Mouse (Mus musculus): ENCODE measurements around the gene Kank4. TPM values are rescaled to one million over a fixed set of nuclear protein-coding genes. Genes with fewer than 3 reads are reported as not detected.
A peak's percentile ranks its signal among the peaks of the same experiment; 100 is the strongest.

Kank4 gene
- polyA plus RNA-seq, 1 experiment from 2014 or later: 0.82 TPM

DNA sequence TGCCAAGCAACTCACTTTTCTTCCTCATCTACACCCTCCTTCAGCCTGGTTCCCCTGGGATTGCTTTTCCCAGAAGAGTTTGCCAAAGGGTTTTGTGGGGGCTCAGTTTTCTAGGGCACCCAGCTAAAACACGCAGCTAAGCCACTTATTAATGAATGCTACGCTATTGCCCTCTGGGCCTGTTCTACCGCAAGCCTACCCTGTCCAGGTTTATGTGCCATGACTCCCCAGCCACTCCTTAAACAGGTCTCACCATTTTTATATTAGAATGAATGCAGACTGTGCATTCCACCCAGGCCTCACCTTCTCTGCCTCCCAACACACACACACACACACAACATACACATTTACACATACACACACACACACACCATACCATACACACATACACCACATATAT is 5.7 kb upstream of the Kank4 start:
- Histone ChIP-seq H3K27me3 (peaks cover 29% of the 10 kb centered on the region), H3K9me3 (no peaks in the 10 kb centered on the region)

DNA sequence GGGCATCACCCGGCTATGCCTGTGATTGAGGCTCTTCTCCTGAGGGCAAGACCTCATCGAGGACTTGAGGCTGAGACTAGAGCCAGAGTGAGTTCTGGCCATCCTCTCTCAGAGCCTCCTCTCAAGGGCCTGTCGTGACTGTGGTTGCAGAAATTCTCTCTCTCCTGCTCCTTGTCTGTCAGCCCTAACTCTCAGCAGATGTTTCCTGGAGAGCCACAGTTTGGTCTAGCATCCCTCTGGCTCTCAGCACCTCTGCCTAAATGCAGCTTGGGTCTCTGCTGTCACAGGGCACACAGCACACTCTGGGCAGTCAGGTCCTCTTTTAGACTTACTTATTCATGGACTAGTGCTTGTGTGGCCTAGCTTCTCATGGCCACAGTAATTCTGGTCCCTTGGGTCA is 5.1 kb upstream of the Kank4 start:
- Histone ChIP-seq H3K27me3 (peaks cover 35% of the 10 kb centered on the region), H3K9me3 (no peaks in the 10 kb centered on the region), H3K4me2 (no peak overlapping the region), H3K9ac (no peak overlapping the region), H3K4me1 (0 out of 2 replicates have a peak, but pooled peaks cover 7% of the 10 kb centered on the region), H3K4me3 (replicated peaks) (no peak overlapping the region), H3K27ac (no peak overlapping the region), H3K36me3 (replicated peaks) (no peaks in the 10 kb centered on the region)
- ATAC-seq (ENCODE audit: low FRiP score): no peak
- 77% methylated on average over 3 of the region's 3 CpGs for WGBS

More for the DNA sequence above, 5.7 kb upstream of the Kank4 start:
- Histone ChIP-seq H3K4me3 (replicated peaks) (no peak overlapping the region), H3K36me3 (replicated peaks) (no peaks in the 10 kb centered on the region), H3K4me1 (0 out of 2 replicates have a peak, but pooled peaks cover 2% of the 10 kb centered on the region), H3K4me2 (no peak overlapping the region), H3K9ac (no peak overlapping the region), H3K27ac (no peak overlapping the region)
- 80% methylated on average over 3 of the region's 3 CpGs for WGBS
- ATAC-seq (ENCODE audit: low FRiP score): no peak

DNA sequence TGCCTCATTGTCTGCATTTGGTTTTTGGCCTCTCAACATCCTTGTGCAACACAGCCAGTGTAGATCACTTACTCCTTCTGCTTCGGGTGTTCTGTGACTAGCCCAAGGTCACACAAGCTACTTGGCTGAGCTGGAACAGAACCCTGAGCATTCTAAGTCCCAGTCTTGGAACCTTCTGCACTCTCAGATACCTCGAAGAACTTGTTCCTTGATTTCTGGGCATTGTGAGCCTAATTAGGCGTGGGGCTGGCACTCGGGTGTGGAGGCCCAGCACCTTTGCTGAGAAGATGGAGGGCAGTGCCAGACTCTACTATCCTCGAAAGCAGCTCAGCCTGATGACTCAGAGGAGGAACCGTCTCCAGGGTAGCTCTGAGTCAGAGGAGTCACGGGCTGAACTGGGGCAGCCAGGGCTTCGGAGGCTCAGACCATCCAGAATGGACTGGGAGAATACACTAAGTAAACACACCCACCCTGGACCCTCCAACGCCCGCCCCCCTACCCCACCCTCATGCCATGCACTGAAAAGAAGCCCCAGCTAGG is 1.9 kb upstream of the Kank4 start:
- H3K36me3 ChIP-seq (replicated peaks): no peaks in the 10 kb centered on the region
- no peak overlapping the region for H3K9ac ChIP-seq
- H3K9me3 ChIP-seq: no peaks in the 10 kb centered on the region
- peaks cover 65% of the 10 kb centered on the region for H3K27me3 ChIP-seq
- WGBS: 83% methylated on average over 10 of the region's 10 CpGs
- no peak overlapping the region for H3K4me2 ChIP-seq
- H3K4me1 ChIP-seq: 0 out of 2 replicates have a peak, but pooled peaks cover 9% of the 10 kb centered on the region
- no peak for ATAC-seq (ENCODE audit: low FRiP score)
- no peak overlapping the region for H3K4me3 ChIP-seq (replicated peaks)
- H3K27ac ChIP-seq: no peak overlapping the region

DNA sequence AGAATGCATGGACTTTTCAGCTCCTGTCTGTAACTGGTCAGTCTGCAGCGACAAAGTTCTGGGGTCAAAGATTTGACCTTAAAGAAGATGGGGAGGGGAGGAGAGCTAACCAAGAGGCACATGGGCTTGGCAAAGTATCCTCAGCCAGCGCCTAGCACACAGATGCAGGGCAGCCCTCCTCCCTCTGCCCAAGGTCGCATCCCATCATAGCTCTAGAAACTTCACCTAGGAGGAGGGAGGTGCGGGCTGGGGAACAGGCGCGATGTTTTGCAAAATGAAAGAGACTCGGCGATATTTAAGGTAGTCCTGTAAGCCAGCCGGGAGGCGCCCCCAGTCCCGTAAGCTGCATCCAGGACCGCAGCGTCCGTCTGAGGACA is 542 bp downstream of the Kank4 start:
- no peak for ATAC-seq (ENCODE audit: low FRiP score)
- Histone ChIP-seq H3K36me3 (replicated peaks) (no peaks in the 10 kb centered on the region), H3K4me2 (peak overlapping the region; percentile 100), H3K9ac (peak overlapping the region; percentile 67), H3K27ac (no peak overlapping the region), H3K4me1 (0 out of 2 replicates have a peak, but pooled peaks cover 9% of the 10 kb centered on the region), H3K4me3 (replicated peaks) (peak overlapping the region; percentile 69), H3K27me3 (peaks cover 66% of the 10 kb centered on the region), H3K9me3 (no peaks in the 10 kb centered on the region)
- 3% methylated on average over 14 of the region's 14 CpGs for WGBS

DNA sequence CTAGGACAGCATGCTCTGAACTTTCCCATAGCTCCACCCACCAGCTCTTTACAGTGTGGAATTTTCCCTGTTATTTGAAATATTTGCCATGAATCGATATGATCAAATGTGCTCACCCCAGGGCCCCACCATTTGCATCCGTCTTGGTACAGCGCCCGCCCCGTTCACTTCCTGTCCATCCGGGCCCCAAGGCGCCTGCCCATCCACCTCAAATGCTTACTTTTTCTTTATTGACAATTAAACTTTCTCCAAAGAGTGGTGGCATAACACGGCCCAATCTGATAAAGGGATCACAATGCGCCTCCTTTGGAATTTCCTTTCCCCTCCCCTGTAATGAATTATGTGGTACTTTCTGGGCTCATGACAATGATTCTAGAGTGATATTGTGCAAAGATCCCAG is 11.0 kb downstream of the Kank4 start:
- Histone ChIP-seq H3K27ac (no peak overlapping the region), H3K27me3 (no peaks in the 10 kb centered on the region), H3K9ac (no peak overlapping the region), H3K9me3 (no peaks in the 10 kb centered on the region), H3K4me1 (no peaks in the 10 kb centered on the region), H3K4me2 (no peak overlapping the region), H3K36me3 (replicated peaks) (no peaks in the 10 kb centered on the region), H3K4me3 (replicated peaks) (no peak overlapping the region)
- 90% methylated on average over 9 of the region's 9 CpGs for WGBS
- no peak for ATAC-seq (ENCODE audit: low FRiP score)

DNA sequence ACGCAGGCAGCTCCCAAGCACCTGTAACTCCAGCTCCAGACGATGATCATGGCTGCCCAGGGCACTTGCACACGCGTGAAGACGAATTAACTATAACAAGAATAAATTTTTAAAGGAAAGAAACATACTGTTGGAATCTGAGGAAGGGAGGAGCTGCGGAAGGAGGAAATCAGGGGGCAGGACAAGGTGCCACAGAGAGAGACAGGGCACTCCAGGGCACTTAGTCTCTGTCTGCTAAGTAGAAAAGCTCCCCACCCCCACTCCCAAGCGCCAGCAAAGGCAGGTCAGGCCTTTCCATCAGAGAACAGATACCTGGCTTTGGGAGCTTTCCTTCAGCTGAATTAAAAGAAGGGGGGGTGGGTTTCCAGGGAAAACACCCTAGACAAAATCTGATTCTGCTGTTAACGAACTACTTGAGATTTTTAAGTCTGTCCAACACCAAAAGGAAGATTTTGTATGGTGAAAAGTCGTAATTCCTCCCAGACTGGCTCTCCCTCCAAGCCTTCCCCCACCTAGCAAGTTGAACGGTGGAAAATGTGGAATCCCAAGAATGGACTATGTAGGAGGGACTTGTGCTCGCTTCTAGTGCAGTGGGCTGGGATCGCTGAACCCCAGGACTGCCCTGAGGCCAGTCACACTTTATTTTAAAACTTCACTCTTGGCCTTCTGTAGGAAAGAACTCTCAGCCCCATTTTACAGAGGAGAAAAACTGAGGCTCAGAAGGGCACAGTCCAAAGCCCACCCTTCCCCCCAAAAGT is 11.9 kb downstream of the Kank4 start:
- ATAC-seq (ENCODE audit: low FRiP score): no peak
- Histone ChIP-seq H3K9me3 (no peaks in the 10 kb centered on the region), H3K27ac (no peak overlapping the region), H3K9ac (no peak overlapping the region), H3K4me3 (replicated peaks) (no peak overlapping the region), H3K4me2 (no peak overlapping the region), H3K27me3 (no peaks in the 10 kb centered on the region), H3K4me1 (no peaks in the 10 kb centered on the region), H3K36me3 (replicated peaks) (no peaks in the 10 kb centered on the region)
- 59% methylated on average over 12 of the region's 12 CpGs for WGBS

DNA sequence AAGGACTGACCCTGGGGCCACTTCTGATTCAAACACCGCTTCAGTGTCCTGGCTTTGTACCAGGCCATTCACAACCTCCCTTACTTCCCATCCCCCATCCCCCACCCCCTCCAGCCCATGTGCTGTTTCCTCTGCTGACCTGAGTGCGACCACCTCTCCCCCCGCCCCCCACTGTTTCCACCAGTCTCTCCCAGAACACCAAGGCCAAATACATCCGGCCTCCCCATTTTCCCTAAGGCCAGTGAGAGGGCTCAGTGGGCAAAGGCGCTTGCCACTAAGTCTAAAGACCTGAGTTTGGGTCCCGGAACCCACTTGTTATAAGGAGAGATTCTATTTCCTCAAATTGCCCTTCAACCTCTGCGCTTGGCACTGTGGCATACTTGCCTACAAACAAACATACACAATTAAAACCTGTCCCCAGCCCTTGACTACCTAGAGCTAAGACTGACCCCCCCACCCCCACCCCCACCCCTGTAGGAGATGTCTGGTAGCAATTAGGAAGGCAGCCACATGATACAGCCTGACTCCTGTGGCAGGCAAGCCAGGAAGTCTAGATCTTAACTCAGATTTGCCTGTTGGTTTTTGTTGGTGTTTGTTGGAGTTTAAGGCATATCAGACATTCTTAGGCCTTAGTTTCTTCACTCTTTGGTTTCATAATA is 12.7 kb downstream of the Kank4 start:
- Histone ChIP-seq H3K9ac (no peak overlapping the region), H3K4me3 (replicated peaks) (no peak overlapping the region), H3K4me1 (no peaks in the 10 kb centered on the region), H3K4me2 (no peak overlapping the region), H3K9me3 (no peaks in the 10 kb centered on the region), H3K36me3 (replicated peaks) (no peaks in the 10 kb centered on the region), H3K27ac (no peak overlapping the region), H3K27me3 (no peaks in the 10 kb centered on the region)
- no peak for ATAC-seq (ENCODE audit: low FRiP score)
- 73% methylated on average over 7 of the region's 7 CpGs for WGBS

DNA sequence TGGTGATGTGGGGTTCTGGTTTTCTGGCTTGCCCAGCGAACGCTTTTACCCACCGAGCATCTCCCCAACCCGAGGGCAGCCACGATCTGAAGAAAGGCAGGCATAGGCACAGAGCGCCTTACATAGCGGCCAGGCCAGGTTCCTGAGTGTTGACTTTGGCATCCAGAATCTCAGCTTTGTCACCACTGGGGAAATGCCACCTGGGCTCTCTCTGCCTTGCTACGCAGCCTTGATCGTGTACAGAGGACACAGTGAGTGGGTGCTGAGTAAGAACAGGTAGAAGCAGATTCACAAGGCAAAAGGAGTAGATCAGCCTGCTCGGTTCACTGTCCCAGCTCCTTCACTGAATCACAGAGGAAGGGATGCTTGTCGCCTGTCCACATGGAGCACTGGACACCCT is 15.6 kb downstream of the Kank4 start:
- no peak overlapping the region for H3K4me2 ChIP-seq
- no peaks in the 10 kb centered on the region for H3K4me1 ChIP-seq
- no peak for ATAC-seq (ENCODE audit: low FRiP score)
- no peaks in the 10 kb centered on the region; the same call in 1 of the 2 replicates for H3K27me3 ChIP-seq
- no peak overlapping the region for H3K27ac ChIP-seq
- WGBS: 90% methylated on average over 11 of the region's 11 CpGs
- no peaks in the 10 kb centered on the region for H3K36me3 ChIP-seq (replicated peaks)
- no peak overlapping the region for H3K9ac ChIP-seq
- H3K4me3 ChIP-seq (replicated peaks): no peak overlapping the region
- no peaks in the 10 kb centered on the region for H3K9me3 ChIP-seq

DNA sequence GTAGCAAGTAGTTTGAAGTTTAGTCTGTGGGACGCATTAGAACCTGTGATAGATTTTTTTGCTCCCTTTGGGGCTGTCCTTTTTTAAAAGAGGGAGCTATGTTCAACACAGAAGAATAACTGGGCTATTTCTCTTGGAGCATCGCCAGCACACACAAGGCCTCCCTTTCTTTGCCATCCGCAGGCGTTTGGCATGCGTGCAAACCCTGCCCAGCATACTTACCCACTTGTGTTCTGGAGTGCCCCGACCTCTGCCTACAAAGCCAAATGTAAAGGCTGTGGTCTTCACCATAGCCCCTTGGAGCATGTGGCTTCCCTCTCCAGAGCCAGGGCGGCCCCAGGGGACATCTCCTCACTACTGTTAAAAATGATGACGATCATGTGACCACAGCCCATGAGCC is 16.5 kb downstream of the Kank4 start:
- WGBS: 85% methylated on average over 8 of the region's 8 CpGs
- Histone ChIP-seq H3K4me2 (no peak overlapping the region), H3K9me3 (no peaks in the 10 kb centered on the region), H3K9ac (no peak overlapping the region), H3K36me3 (replicated peaks) (no peaks in the 10 kb centered on the region), H3K27ac (no peak overlapping the region), H3K4me1 (no peaks in the 10 kb centered on the region), H3K27me3 (no peaks in the 10 kb centered on the region; the same call in 1 of the 2 replicates), H3K4me3 (replicated peaks) (no peak overlapping the region)
- ATAC-seq (ENCODE audit: low FRiP score): no peak

DNA sequence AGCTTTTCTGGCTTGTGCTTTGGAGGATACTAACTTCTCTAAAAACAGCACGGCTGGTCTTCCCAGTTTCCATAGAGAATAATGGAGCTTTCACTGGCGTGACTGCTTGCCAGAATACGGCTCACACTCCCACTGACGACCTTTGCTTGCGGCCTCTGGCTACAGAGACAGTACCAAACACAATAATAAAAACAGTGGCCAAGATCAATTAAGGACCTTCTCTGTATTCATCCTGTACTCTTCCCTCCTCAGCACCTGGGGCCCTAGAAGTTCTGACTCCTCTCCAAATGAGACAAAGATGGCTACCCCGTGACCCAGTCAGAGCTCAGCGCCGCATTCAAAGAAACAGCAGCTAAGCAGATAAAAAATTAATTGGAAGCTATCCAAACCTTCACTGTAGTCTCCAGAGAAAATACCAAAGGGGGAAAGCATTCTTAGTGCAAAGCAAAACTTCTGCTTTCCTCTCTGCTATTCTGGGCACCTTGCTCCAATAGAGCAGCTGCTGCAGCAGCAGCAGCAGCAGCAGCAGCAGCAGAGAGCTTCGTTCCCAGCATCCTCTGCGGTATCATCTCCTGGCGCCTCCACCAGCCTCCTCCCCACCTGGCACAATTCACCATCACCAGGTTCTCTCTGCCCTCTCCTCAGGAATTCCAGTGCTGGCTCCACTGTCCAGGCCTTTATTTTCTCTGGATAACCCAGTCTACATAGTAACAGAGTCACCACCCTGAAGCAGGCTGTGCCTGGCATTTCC is 20.6 kb downstream of the Kank4 start:
- Histone ChIP-seq H3K27me3 (no peaks in the 10 kb centered on the region; the same call in 1 of the 2 replicates), H3K27ac (0 out of 2 replicates have a peak overlapping the region, but pooled peaks have one; percentile 31), H3K4me2 (no peak overlapping the region), H3K9me3 (no peaks in the 10 kb centered on the region), H3K9ac (no peak overlapping the region), H3K4me3 (replicated peaks) (no peak overlapping the region), H3K36me3 (replicated peaks) (no peaks in the 10 kb centered on the region), H3K4me1 (no peaks in the 10 kb centered on the region)
- ATAC-seq (ENCODE audit: low FRiP score): no peak
- WGBS: 73% methylated on average over 11 of the region's 11 CpGs

DNA sequence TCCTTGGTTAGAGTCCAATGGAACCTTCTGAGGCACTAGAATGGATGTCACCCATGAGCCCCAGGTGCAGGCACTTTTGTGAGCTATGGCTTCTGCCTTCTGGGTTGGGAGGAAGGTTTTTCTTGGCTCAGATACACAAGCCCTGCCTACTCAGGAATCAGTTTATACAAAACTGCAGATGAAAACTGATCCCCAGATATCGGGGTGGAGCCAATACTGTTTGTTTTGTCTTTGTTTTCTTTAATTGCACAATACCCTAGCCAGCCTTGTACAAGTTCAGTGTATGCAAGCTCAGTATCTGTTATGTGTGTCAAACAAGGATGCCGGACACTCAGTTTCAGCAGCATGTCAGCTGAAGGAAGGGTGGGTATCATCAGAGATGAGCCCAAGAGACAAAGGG is 22.1 kb downstream of the Kank4 start:
- no peak overlapping the region for H3K27ac ChIP-seq
- no peak for ATAC-seq (ENCODE audit: low FRiP score)
- no peaks in the 10 kb centered on the region for H3K36me3 ChIP-seq (replicated peaks)
- whole genome bisulfite sequencing: 84% methylated on average over 2 of the region's 2 CpGs
- no peak overlapping the region for H3K9ac ChIP-seq
- H3K4me1 ChIP-seq: peaks cover 3% of the 10 kb centered on the region; the same call in 1 of the 2 replicates
- no peaks in the 10 kb centered on the region for H3K9me3 ChIP-seq
- no peak overlapping the region for H3K4me2 ChIP-seq
- H3K4me3 ChIP-seq (replicated peaks): no peak overlapping the region
- peaks cover 3% of the 10 kb centered on the region; the same call in 1 of the 2 replicates for H3K27me3 ChIP-seq

DNA sequence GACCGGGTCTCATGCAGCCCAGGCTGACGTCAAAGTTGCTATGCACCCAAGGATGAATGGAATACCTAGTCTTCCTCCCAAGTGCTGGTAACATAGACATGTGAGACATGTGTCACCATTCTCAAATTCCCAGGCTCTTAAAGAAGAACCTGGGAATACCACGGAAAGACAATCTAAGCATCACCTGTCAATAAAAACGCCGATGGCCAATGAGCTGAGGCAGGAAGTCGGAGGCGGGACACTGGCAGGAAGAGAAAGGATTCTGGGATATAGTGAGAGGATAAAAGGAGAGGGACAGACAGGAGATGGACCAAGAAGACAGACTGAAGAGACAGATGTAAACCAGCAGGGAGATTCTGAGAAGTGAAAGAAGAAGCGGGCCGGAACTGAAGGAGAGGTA is 23.9 kb downstream of the Kank4 start:
- Histone ChIP-seq H3K9ac (no peak overlapping the region), H3K4me1 (peaks cover 16% of the 10 kb centered on the region), H3K4me3 (replicated peaks) (no peak overlapping the region), H3K4me2 (no peak overlapping the region), H3K27me3 (peaks cover 3% of the 10 kb centered on the region; the same call in 1 of the 2 replicates), H3K27ac (no peak overlapping the region), H3K36me3 (replicated peaks) (no peaks in the 10 kb centered on the region), H3K9me3 (no peaks in the 10 kb centered on the region)
- ATAC-seq (ENCODE audit: low FRiP score): no peak
- WGBS: 92% methylated on average over 9 of the region's 9 CpGs
